Comparison of ENCODE assay signal across 27 mouse cellular contexts in the genomic region with DNA sequence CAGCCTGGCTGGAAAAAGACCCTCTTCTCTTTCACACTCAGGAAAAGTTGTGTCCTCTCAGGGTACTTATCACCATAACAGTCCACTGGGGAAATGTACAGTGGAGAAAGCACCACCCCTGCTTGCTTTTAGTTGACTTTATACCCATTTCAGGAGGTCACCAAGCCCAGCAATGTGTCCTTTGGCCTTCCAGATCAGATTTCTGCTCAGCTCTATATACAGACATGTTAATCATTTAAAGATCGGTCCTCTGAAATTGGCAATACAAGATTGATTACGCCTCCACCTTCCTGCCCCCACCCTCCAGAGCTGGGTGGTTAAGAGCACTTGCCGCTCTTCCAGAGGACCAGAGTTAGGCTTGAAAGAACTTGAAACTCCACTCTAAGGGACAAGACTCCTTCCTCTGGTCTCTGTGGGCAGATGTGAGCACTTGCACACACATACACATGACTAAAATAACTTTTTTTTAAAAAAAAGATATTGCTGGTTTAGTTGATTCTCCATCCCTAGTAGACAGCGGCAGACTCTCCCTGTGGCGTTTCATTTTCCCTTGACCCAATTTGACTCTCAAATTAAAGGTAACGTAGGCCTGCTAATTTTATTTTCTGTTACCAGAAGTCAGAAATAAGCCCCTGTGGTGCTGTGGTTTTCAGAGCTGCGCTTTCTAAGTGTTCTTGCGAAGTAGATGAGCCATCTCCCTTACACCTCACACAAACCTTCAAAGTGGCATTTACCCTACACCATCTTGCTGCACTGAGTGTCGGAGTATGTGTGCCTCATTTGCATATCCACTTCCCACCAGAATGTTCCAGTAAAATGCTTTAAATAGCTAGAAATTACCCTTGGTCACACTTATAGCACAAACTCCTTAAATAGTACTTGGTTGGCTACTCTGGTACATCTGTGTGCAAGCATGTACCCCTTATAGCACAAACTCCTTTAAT. TPM values are rescaled to one million over a fixed set of nuclear protein-coding genes. Genes with fewer than 3 reads are reported as not detected.
A peak's percentile ranks its signal among the peaks of the same experiment; 100 is the strongest.
DNase-seq lines count a peak whose midpoint lies in the region; ATAC-seq and TF ChIP-seq lines count a peak whose summit lies in the region.
"Had no signal": no experiment of that assay in that cellular context is flagged by ENCODE, and none has a peak within 500 bp of the region (broad histone marks: within the 10 kb centered on the region; RNA-seq: fewer than 3 reads in every experiment).

No protein-coding gene starts in this region.

- 0 out of 2 replicates have a peak, but pooled peaks have one; percentile 7 for ATAC-seq in intestine, embryonic 15.5 days
- no peak for ATAC-seq in intestine, postnatal 0 days
- peak; percentile 22 for ATAC-seq in liver, embryonic 14.5 days (ENCODE audit: insufficient read depth)
- no peak for ATAC-seq in liver, embryonic 11.5 days (replicated peaks; ENCODE audit: low FRiP score)

- no peak for DNase-seq in liver, embryonic 14.5 days (ENCODE audit: low read depth in 3 of 3, low spot score in 3 of 3)
- DNase-seq in liver, embryonic 11.5 days (ENCODE audit: low spot score) = no peak
- DNase-seq in telencephalon, adult 2 months (ENCODE audit: low read depth, low spot score) = peak; percentile 76
- DNase-seq in layer of hippocampus, postnatal 25 days (ENCODE audit: extremely low spot score in 1 of 2, low spot score in 1 of 2) = no peak
- DNase-seq: adrenal gland, postnatal 25 days; cerebellum, adult 2 months; cerebellum, postnatal 14 days; heart, adult 2 months; heart, postnatal 10 days; kidney, adult 2 months; kidney, postnatal 4 days; layer of hippocampus, postnatal 36 days; lung, embryonic 14.5 days; lung, postnatal 14 days; right cerebral cortex, postnatal 4 days had no signal

- H3K27me3 ChIP-seq in intestine, embryonic 15.5 days (replicated peaks) = no peaks in the 10 kb centered on the region
- H3K27me3 ChIP-seq in intestine, postnatal 0 days (replicated peaks; ENCODE audit: control insufficient read depth, insufficient read depth, low read length) = no peaks in the 10 kb centered on the region
- no peaks in the 10 kb centered on the region; the same call in none of the 2 replicates for H3K27me3 ChIP-seq in liver, embryonic 14.5 days (ENCODE audit: control insufficient read depth, insufficient read depth, low read length)
- H3K27me3 ChIP-seq in liver, embryonic 11.5 days (replicated peaks; ENCODE audit: control insufficient read depth, insufficient read depth, low read length) = no peaks in the 10 kb centered on the region; the same call in 1 of the 2 replicates
- H3K27me3 ChIP-seq: embryonic facial prominence, embryonic 15.5 days; midbrain, embryonic 15.5 days; neural tube, embryonic 15.5 days had no signal

- no peak overlapping the region for H3K9ac ChIP-seq in intestine, embryonic 15.5 days
- no peak overlapping the region for H3K9ac ChIP-seq in intestine, postnatal 0 days (ENCODE audit: low read depth, low read length)
- H3K9ac ChIP-seq in liver, embryonic 14.5 days (replicated peaks) = no peak overlapping the region
- H3K9ac ChIP-seq in liver, embryonic 11.5 days (ENCODE audit: low read depth, low read length) = no peak overlapping the region
- H3K9ac ChIP-seq: embryonic facial prominence, embryonic 15.5 days; forebrain, embryonic 12.5 days; heart, embryonic 13.5 days; hindbrain, embryonic 14.5 days; limb, embryonic 13.5 days; lung, embryonic 14.5 days; midbrain, embryonic 15.5 days; neural tube, embryonic 15.5 days had no signal

- WGBS in intestine, embryonic 15.5 days = 83% methylated on average over 9 of the region's 9 CpGs
- WGBS in intestine, postnatal 0 days = 72% methylated on average over 9 of the region's 9 CpGs
- 76% methylated on average over 9 of the region's 9 CpGs for WGBS in liver, embryonic 14.5 days (ENCODE audit: insufficient replicate concordance)
- WGBS in liver, embryonic 11.5 days = 86% methylated on average over 9 of the region's 9 CpGs

- no peak for TF ChIP-seq POLR2A in cortical plate, adult 2 months (IDR thresholded peaks at IDR 0.05; ENCODE audit: extremely low read depth, insufficient read depth, low read length)

- no peaks in the 10 kb centered on the region for H3K9me3 ChIP-seq in intestine, embryonic 15.5 days
- no peaks in the 10 kb centered on the region for H3K9me3 ChIP-seq in intestine, postnatal 0 days (ENCODE audit: control insufficient read depth)
- H3K9me3 ChIP-seq in liver, embryonic 14.5 days (ENCODE audit: control insufficient read depth, low read length) = no peaks in the 10 kb centered on the region
- H3K9me3 ChIP-seq in liver, embryonic 11.5 days (ENCODE audit: control insufficient read depth, low read length) = no peaks in the 10 kb centered on the region
- H3K9me3 ChIP-seq: embryonic facial prominence, embryonic 10.5 days; embryonic facial prominence, embryonic 15.5 days; forebrain, embryonic 12.5 days; heart, embryonic 13.5 days; limb, embryonic 13.5 days; midbrain, embryonic 10.5 days; midbrain, embryonic 15.5 days; neural tube, embryonic 15.5 days had no signal

- TF ChIP-seq CTCF in intestine, postnatal 0 days (IDR thresholded peaks at IDR 0.05; ENCODE audit: low read depth) = no peak
- no peak for TF ChIP-seq CTCF in liver, embryonic 14.5 days (IDR thresholded peaks at IDR 0.05; ENCODE audit: low read depth)
- TF ChIP-seq CTCF in cortical plate, adult 2 months (IDR thresholded peaks at IDR 0.05; ENCODE audit: extremely low read depth, insufficient read depth, low read length) = no peak

- H3K4me2 ChIP-seq in intestine, embryonic 15.5 days (replicated peaks) = no peak overlapping the region
- no peak overlapping the region for H3K4me2 ChIP-seq in intestine, postnatal 0 days (replicated peaks; ENCODE audit: low read depth)
- H3K4me2 ChIP-seq in liver, embryonic 14.5 days (ENCODE audit: low read depth) = no peak overlapping the region
- H3K4me2 ChIP-seq in liver, embryonic 11.5 days = no peak overlapping the region
- H3K4me2 ChIP-seq: embryonic facial prominence, embryonic 15.5 days; forebrain, embryonic 12.5 days; heart, embryonic 13.5 days; hindbrain, embryonic 14.5 days; limb, embryonic 13.5 days; lung, embryonic 14.5 days; midbrain, embryonic 15.5 days; neural tube, embryonic 15.5 days had no signal

- TF ChIP-seq EP300 in liver, embryonic 14.5 days (IDR thresholded peaks at IDR 0.05; ENCODE audit: low read depth) = no peak

- no peak overlapping the region for H3K4me3 ChIP-seq in intestine, embryonic 15.5 days (replicated peaks)
- no peak overlapping the region for H3K4me3 ChIP-seq in intestine, postnatal 0 days (ENCODE audit: low read depth, low read length)
- H3K4me3 ChIP-seq in liver, embryonic 14.5 days (ENCODE audit: insufficient read depth in 1 of 2, low read depth in 2 of 2, low read length in 2 of 2) = no peak overlapping the region
- no peak overlapping the region for H3K4me3 ChIP-seq in liver, embryonic 11.5 days (ENCODE audit: low read depth, low read length)
- H3K4me3 ChIP-seq in cortical plate, adult 2 months (ENCODE audit: insufficient read depth, low read length) = no peak overlapping the region
- H3K4me3 ChIP-seq: embryonic facial prominence, embryonic 10.5 days; embryonic facial prominence, embryonic 15.5 days; forebrain, embryonic 12.5 days; heart, adult 2 months; heart, embryonic 13.5 days; limb, embryonic 13.5 days; midbrain, embryonic 10.5 days; midbrain, embryonic 15.5 days; neural tube, embryonic 15.5 days had no signal

- H3K4me1 ChIP-seq in intestine, embryonic 15.5 days (replicated peaks) = peaks cover 7% of the 10 kb centered on the region
- peaks cover 11% of the 10 kb centered on the region for H3K4me1 ChIP-seq in intestine, postnatal 0 days (replicated peaks; ENCODE audit: control insufficient read depth, insufficient read depth, low read length)
- H3K4me1 ChIP-seq in liver, embryonic 14.5 days (replicated peaks; ENCODE audit: control insufficient read depth in 2 of 2, insufficient read depth in 2 of 2, low read length in 1 of 2) = 0 out of 4 replicates have a peak, but pooled peaks cover 0 to 3% of the 10 kb centered on the region in 2 experiments
- H3K4me1 ChIP-seq in liver, embryonic 11.5 days (replicated peaks; ENCODE audit: control insufficient read depth, insufficient read depth, low read length) = 0 out of 2 replicates have a peak, but pooled peaks cover 2% of the 10 kb centered on the region
- peaks cover 7% of the 10 kb centered on the region for H3K4me1 ChIP-seq in cortical plate, adult 2 months (ENCODE audit: control insufficient read depth, insufficient read depth, low read length)

- no peaks in the 10 kb centered on the region for H3K36me3 ChIP-seq in intestine, embryonic 15.5 days
- no peaks in the 10 kb centered on the region for H3K36me3 ChIP-seq in intestine, postnatal 0 days (ENCODE audit: control insufficient read depth, insufficient read depth)
- no peaks in the 10 kb centered on the region for H3K36me3 ChIP-seq in liver, embryonic 14.5 days (replicated peaks; ENCODE audit: control insufficient read depth, insufficient read depth, low read depth)
- H3K36me3 ChIP-seq in liver, embryonic 11.5 days (ENCODE audit: control insufficient read depth, insufficient read depth, low read length) = no peaks in the 10 kb centered on the region
- H3K36me3 ChIP-seq: embryonic facial prominence, embryonic 10.5 days; embryonic facial prominence, embryonic 15.5 days; forebrain, embryonic 12.5 days; heart, embryonic 13.5 days; limb, embryonic 13.5 days; midbrain, embryonic 10.5 days; midbrain, embryonic 15.5 days; neural tube, embryonic 15.5 days had no signal

- H3K27ac ChIP-seq in intestine, embryonic 15.5 days = no peak overlapping the region
- no peak overlapping the region for H3K27ac ChIP-seq in intestine, postnatal 0 days (ENCODE audit: low read depth, low read length)
- H3K27ac ChIP-seq in liver, embryonic 14.5 days = no peak overlapping the region
- H3K27ac ChIP-seq in liver, embryonic 11.5 days (ENCODE audit: low read depth, low read length) = no peak overlapping the region
- H3K27ac ChIP-seq in cortical plate, adult 2 months (ENCODE audit: insufficient read depth, low read length) = 0 out of 2 replicates have a peak overlapping the region, but pooled peaks have one; percentile 41
- H3K27ac ChIP-seq: embryonic facial prominence, embryonic 10.5 days; embryonic facial prominence, embryonic 15.5 days; forebrain, embryonic 12.5 days; heart, adult 2 months; heart, embryonic 13.5 days; hindbrain, embryonic 14.5 days; limb, embryonic 13.5 days; midbrain, embryonic 10.5 days; midbrain, embryonic 15.5 days; neural tube, embryonic 15.5 days had no signal

RNA-seq across cellular contexts. Expression of gene Ociad2, which starts 0.8 kb away (rescaled TPM):
- polyA plus RNA-seq in intestine, embryonic 15.5 days (2015; fragmentation: Nextera tagmentation; extraction: Ambion mirVana) = 192 and 216 TPM in 2 replicates
- polyA plus RNA-seq in intestine, postnatal 0 days (2015; fragmentation: Nextera tagmentation; extraction: Ambion mirVana) = 225 and 241 TPM in 2 replicates
- 0.51 and 0.95 TPM in 2 replicates for polyA plus RNA-seq in liver, embryonic 14.5 days (2012; rRNA removed)
- 2.8 and 3.6 TPM in 2 replicates for polyA plus RNA-seq in liver, embryonic 14.5 days (2014; fragmentation: Nextera tagmentation; extraction: Ambion mirVana)
- polyA plus RNA-seq in liver, embryonic 11.5 days (2014; fragmentation: Nextera tagmentation; extraction: Ambion mirVana) = 5.1 and 7.0 TPM in 2 replicates
- polyA plus RNA-seq in cortical plate, adult 2 months (2012; rRNA removed) = 53.7 and 60.5 TPM in 2 replicates
- total RNA-seq in layer of hippocampus, postnatal 25 days (2021) = 100 to 1,000 TPM; 122 to 128 TPM

RNA-seq across cellular contexts. Expression of gene Ociad1, which starts 47.5 kb away (rescaled TPM):
- polyA plus RNA-seq in intestine, embryonic 15.5 days (2015; fragmentation: Nextera tagmentation; extraction: Ambion mirVana) = 246 and 258 TPM in 2 replicates
- 153 and 156 TPM in 2 replicates for polyA plus RNA-seq in intestine, postnatal 0 days (2015; fragmentation: Nextera tagmentation; extraction: Ambion mirVana)
- 59.2 and 81.4 TPM in 2 replicates for polyA plus RNA-seq in liver, embryonic 14.5 days (2012; rRNA removed)
- 74.9 and 77.4 TPM in 2 replicates for polyA plus RNA-seq in liver, embryonic 14.5 days (2014; fragmentation: Nextera tagmentation; extraction: Ambion mirVana)
- 170 and 171 TPM in 2 replicates for polyA plus RNA-seq in liver, embryonic 11.5 days (2014; fragmentation: Nextera tagmentation; extraction: Ambion mirVana)
- 315 and 343 TPM in 2 replicates for polyA plus RNA-seq in cortical plate, adult 2 months (2012; rRNA removed)
- total RNA-seq in layer of hippocampus, postnatal 25 days (2021) = 100 to 1,000 TPM; 454 to 476 TPM

Comparison
In these comparisons a context has a peak if more than half of its experiments do, and no peak if none do; other contexts are left out.
1. ATAC-seq: peak in intestine, embryonic 15.5 days (single experiment) and liver, embryonic 14.5 days (single experiment); none in intestine, postnatal 0 days (single experiment) and liver, embryonic 11.5 days (single experiment).